Mouse (Mus musculus) embryonic fibroblast, embryonic 13.5 days (primary cell): ENCODE measurements around the gene Tnrc18. TPM values are rescaled to one million over a fixed set of nuclear protein-coding genes. Genes with fewer than 3 reads are reported as not detected.

ENCODE experiments used
- H3K27ac ChIP-seq: 2 replicates; pipeline ENCODE4 v1.5.1; 2012; ENCODE audit warnings: low read length, control low read depth, inconsistent platforms; ENCODE audit not compliant: insufficient read depth
- H3K4me1 ChIP-seq: 2 replicates; pipeline ENCODE4 v1.6.1; 2011; ENCODE audit warnings: low read length; ENCODE audit not compliant: control insufficient read depth, insufficient read depth
- H3K4me3 ChIP-seq: 2 replicates; pipeline ENCODE4 v1.5.1; 2011; ENCODE audit warnings: mild to moderate bottlenecking, control low read depth, low read length; ENCODE audit not compliant: insufficient read depth
- CTCF ChIP-seq: IDR thresholded peaks from 2 replicates; pipeline ENCODE4 v1.5.1; 2011; ENCODE audit warnings: mild to moderate bottlenecking, control low read depth, low read length, moderate library complexity, borderline replicate concordance; ENCODE audit not compliant: insufficient read depth
- POLR2A ChIP-seq: IDR thresholded peaks from 2 replicates; pipeline ENCODE4 v1.6.1; 2011; ENCODE audit warnings: low read depth, mild to moderate bottlenecking, control low read depth, low read length, moderate library complexity
- polyA plus RNA-seq: library from polyadenylated mRNA; stranded (reverse); fragments of >200 nt; gene quantifications from 2 replicates; pipeline ENCODE4 v1.2.4, GENCODE M21; 2011; ENCODE audit warnings: low read depth; ENCODE audit not compliant: missing spikeins, insufficient read length

The Tnrc18 gene
- polyA plus RNA-seq, 1 experiment, result 98.0 TPM

DNA sequence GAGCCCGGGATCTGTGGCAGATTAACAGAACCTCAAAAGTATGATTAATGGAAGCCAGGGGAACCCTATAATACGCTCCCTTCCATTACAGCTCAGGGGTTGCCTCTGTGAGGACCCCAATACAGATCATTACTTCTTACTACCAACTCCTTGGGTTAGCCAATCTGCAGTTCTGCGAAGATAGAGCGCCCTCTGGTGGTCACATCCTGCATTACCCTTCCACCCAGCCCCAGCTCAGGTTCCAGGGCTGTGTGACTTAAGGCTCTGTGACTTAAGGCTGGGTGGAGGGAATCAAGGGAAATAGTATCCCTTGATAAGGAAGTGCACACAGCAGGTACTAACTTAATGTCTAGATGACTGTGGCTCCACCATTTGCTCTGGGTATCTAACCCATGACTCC lies 99.4 kb downstream of the Tnrc18 start:
- no peak overlapping the region for H3K4me3 ChIP-seq
- no peak overlapping the region for H3K27ac ChIP-seq
- TF ChIP-seq CTCF, result peak; percentile 85
- TF ChIP-seq POLR2A, result no peak
- no peaks in the 10 kb centered on the region for H3K4me1 ChIP-seq

DNA sequence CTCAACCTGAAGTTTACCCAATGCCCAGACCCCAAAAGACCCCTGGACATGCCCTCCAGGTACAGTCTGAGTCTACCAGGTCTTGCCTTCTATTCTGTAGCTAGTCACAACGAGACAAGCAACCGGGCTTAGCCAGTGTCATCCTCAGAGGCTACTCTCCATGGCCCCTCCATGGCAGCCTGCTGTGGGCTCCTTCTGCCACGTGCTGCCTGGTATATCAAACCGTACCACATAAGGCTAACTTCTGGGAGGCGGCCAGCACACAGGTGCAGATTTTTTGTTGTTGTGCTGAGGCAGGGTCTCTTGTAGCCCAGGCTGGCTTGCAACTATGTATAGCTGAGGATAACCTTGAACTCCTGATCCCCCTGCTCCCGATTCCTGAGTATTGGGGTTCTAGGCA lies 101.4 kb downstream of the Tnrc18 start:
- H3K27ac ChIP-seq, result no peak overlapping the region
- no peaks in the 10 kb centered on the region for H3K4me1 ChIP-seq
- TF ChIP-seq POLR2A, result no peak
- H3K4me3 ChIP-seq, result no peak overlapping the region

DNA sequence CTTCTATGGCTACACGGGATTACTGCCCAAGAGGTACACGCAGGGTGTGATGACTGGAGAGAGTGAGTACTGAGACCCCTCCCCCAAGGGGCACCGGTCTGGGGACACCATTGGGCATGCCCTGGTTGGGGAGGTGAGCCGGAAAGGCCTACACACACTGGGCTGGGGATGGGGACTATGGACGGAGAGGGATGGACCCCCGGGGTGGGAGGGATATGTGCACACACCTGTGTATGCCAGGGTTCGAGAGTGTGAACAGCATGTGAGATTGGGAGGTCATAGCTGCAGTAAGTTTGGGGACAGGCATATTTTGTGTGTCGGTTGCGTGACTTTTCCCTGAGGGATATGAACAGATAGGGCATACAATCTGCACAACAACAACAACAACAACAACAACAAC lies 102.4 kb downstream of the Tnrc18 start:
- TF ChIP-seq POLR2A (no peak), CTCF (no peak)
- no peak overlapping the region for H3K4me3 ChIP-seq
- no peaks in the 10 kb centered on the region for H3K4me1 ChIP-seq
- H3K27ac ChIP-seq, result no peak overlapping the region

DNA sequence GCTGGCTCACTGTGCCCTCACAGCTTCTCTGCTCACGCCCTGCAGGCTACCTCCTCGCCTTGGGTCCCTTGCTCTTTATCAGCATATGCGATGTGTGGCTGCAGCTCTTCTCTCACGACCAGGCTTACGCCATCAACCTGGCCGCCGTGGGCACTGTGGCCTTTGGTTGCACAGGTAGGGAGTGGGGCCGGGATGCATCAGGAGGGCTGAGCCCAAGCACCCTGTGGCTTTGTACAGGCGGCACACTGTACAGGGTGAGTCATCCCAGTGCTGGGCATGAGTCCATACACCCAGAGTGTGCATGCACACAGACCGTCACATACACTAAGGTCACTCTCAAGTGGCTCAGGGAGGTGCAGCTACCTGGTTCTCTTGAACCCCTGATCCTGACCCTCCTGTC lies 103.5 kb downstream of the Tnrc18 start:
- Histone ChIP-seq H3K27ac (no peak overlapping the region), H3K4me3 (no peak overlapping the region), H3K4me1 (no peaks in the 10 kb centered on the region)
- no peak for TF ChIP-seq POLR2A
- no peak for TF ChIP-seq CTCF

DNA sequence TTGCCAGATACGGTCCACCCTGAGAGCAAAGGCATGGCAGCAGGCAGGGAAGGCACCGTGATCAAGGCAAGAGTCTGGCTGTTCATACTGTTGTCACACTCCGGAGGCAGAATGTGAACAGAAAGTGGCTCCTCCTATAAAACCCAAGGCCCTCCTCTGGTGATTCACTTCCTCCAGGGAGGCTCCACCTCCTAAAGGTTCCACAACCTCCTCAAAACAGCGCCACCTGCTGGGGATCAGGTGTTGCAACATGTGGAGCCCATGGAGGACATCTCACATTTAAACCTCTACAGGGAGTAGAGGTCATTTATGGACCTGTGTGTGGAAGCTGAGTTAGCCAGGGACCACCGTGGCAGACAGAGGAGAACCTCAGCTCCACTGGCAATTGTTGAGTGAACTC lies 105.1 kb downstream of the Tnrc18 start:
- TF ChIP-seq POLR2A (no peak), CTCF (no peak)
- no peak overlapping the region for H3K4me3 ChIP-seq
- H3K4me1 ChIP-seq, result no peaks in the 10 kb centered on the region
- no peak overlapping the region for H3K27ac ChIP-seq

DNA sequence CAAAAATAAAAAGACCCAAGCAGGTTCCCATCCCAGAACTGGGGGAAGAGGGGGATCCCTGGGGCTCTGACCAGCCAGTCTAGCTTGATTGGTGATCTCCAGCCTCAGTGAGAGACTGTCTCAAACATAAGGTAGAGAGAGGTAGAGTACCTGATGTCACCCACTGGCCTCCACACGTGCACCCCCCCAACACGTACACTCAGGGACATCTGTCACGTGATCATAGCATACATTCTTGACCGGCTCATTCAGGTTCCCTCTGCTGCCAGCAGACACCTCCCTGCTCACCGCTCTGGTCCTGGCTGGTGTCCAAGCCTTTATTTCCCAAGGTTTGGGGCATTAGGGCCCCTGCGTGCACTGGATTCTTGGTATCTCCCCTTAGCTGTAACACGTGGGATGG lies 108.0 kb downstream of the Tnrc18 start:
- TF ChIP-seq CTCF (no peak), POLR2A (no peak)
- no peak overlapping the region for H3K4me3 ChIP-seq

DNA sequence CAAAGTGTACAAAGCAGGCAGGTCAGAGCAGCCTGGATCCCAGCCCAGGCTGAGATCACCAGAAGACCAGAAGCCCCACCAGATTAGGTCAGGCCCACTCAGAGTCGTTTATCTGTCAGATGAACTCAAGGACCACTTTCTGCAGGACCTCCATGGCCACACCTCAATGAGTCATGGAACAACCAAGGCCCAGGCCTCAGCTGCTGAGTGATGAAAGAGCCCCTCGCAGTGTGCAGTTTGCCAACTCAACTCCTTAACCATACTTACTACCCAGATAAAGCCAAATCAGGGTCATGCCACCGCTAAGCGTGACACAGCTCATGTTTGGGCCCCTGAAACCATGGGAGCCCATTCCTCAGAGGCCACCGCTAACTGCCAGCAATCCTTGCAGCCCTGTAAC lies 109.8 kb downstream of the Tnrc18 start:
- Histone ChIP-seq H3K4me1 (no peaks in the 10 kb centered on the region), H3K27ac (no peak overlapping the region), H3K4me3 (no peak overlapping the region)
- no peak for TF ChIP-seq CTCF
- TF ChIP-seq POLR2A, result no peak

More for the DNA sequence above, 108.0 kb downstream of the Tnrc18 start:
- Histone ChIP-seq H3K27ac (no peak overlapping the region), H3K4me1 (no peaks in the 10 kb centered on the region)

DNA sequence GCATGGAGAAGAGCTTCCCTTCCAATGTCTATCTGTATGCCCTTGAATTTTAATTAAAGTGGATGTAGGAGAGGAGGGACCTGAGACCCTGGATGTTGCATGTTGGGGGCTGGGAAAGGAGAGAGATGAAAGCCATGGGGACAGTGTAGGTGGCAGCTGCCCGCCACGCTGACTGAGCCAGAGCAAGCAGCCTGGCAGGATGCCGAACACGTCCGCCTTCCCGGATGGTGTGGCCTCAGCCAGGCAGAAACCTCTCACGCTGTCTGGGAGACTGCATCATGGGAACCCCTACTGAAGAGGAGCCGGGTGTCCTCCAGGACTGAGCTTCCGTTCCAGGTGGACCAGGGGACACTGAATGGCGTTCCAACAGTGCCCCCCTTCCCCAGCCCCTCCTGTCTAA lies 113.9 kb downstream of the Tnrc18 start:
- TF ChIP-seq CTCF, result no peak
- TF ChIP-seq POLR2A, result no peak
- H3K4me1 ChIP-seq, result no peaks in the 10 kb centered on the region
- no peak overlapping the region for H3K27ac ChIP-seq
- no peak overlapping the region for H3K4me3 ChIP-seq

DNA sequence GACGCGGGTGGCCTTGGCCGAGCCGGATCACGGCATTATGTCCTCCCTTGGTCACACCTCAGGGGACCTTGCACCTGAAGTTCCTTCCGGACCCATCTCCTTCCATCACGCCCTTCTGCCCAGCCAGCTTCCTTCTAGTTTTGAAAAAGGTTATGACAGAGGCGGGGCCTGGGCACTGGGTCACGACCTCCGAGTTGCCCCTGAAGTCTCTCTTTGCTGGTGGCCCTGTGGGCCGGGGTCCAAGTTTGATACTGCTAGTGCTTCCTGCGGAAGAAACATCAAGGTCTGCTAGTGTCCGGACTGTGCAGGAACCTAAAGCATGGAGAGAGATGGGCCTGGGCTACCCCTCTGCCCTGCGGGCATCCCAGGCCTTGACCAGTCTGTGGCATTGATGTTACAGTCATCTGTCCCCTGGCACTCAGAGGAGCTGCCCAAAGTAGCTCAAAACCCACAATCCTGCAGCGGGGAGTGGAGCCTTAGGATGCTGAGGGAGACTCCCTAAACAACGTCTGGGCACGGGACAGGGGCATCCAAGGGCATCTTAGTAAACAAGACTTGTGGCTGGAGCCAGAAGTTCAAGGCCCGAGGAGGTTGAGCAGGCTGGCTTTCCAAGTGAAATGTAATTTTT lies 114.8 kb downstream of the Tnrc18 start:
- Histone ChIP-seq H3K4me3 (peak overlapping the region; percentile 34), H3K4me1 (no peaks in the 10 kb centered on the region), H3K27ac (no peak overlapping the region)
- TF ChIP-seq POLR2A (no peak), CTCF (no peak)

DNA sequence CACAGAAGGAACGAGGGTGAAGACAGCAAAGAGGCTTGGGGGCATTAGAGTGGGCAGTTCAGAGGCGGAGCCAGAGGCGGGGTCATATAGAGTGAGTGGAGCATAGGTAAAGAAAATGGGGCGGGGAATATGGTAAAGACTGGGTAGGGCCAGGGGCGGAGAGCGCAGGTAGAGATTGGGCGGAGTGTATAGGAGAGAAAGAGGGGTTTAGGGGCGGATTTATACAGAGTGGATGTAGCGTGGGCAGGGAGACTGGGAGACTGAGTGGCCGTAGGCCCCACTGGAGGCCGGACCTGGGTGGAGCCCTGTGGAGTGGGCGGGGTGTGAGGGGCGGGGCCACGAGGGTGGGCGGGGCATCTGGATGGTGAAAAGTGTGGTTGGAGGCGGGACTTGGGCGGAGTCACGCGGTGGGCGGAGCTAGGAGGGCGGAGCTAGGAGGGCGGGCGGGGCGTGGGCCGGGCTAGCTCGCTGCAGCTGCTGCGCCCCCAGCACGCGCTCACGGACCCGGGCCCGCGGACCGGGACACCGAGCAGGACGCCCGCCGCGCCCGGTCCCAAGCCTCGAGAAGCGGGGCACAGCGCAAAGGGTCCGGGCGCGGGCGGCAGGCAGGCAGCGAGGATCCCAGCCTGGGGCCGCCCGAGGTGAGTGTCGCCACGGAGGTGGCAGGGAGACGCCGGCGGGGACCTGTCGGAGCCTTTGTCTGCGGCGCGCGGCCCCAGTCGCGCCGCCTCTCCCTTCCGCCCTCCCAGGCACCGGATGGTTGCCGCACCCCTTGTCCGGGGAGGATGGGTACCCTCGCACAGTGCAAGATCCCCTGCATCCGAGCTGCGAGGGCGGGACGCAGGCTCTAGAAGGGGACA lies 115.6 kb downstream of the Tnrc18 start:
- H3K27ac ChIP-seq, result no peak overlapping the region
- H3K4me3 ChIP-seq, result peak overlapping the region; percentile 34
- H3K4me1 ChIP-seq, result no peaks in the 10 kb centered on the region
- TF ChIP-seq POLR2A, result no peak
- TF ChIP-seq CTCF, result no peak
